Mouse (Mus musculus) forebrain, embryonic 11.5 days (tissue): ENCODE measurements around the gene Rnf217. TPM values are rescaled to one million over a fixed set of nuclear protein-coding genes. Genes with fewer than 3 reads are reported as not detected.

Experiments used
- ATAC-seq: fragments of 200-750 bp; cut with Nextera tagmentation; replicated peaks from 2 replicates; pipeline ENCODE4 v1.8.0; 2017; ENCODE audit warnings: moderate TSS enrichment; ENCODE audit not compliant: low FRiP score
- DNase-seq: peaks from one replicate; pipeline ENCODE4 v3.0.0-alpha.2; 2017; ENCODE audit warnings: low spot score
- H3K27ac ChIP-seq: fragments of 300-500 bp; sonication (generic); 2 replicates; pipeline ENCODE4 v1.5.1; 2014; ENCODE audit warnings: low read depth, low read length
- H3K27me3 ChIP-seq: fragments of 300-500 bp; sonication (generic); 2 replicates; pipeline ENCODE4 v1.6.1; 2014; ENCODE audit warnings: mild to moderate bottlenecking, low read length, mixed read lengths; ENCODE audit not compliant: control insufficient read depth, insufficient read depth
- H3K36me3 ChIP-seq: fragments of 300-500 bp; sonication (generic); 2 replicates; pipeline ENCODE4 v1.6.1; 2014; ENCODE audit warnings: mild to moderate bottlenecking, low read length, moderate library complexity, mixed read lengths; ENCODE audit not compliant: control insufficient read depth, insufficient read depth
- H3K4me1 ChIP-seq: fragments of 300-500 bp; sonication (generic); replicated peaks from 2 replicates; pipeline ENCODE4 v1.6.1; 2014; ENCODE audit warnings: low read length, mixed read lengths; ENCODE audit not compliant: control insufficient read depth, insufficient read depth
- H3K4me2 ChIP-seq: fragments of 300-500 bp; sonication (generic); 2 replicates; pipeline ENCODE4 v1.6.1; 2014; ENCODE audit warnings: low read depth, mild to moderate bottlenecking, low read length, moderate library complexity, mixed read lengths; ENCODE audit not compliant: severe bottlenecking
- H3K4me3 ChIP-seq: fragments of 300-500 bp; sonication (generic); 2 replicates; pipeline ENCODE4 v1.5.1; 2014; ENCODE audit warnings: low read depth, low read length
- H3K9ac ChIP-seq: fragments of 300-500 bp; sonication (generic); 2 replicates; pipeline ENCODE4 v1.6.1; 2014; ENCODE audit warnings: low read length
- H3K9me3 ChIP-seq: fragments of 300-500 bp; sonication (generic); 2 replicates; pipeline ENCODE4 v1.6.1; 2016; ENCODE audit warnings: low read length, mixed read lengths; ENCODE audit not compliant: control insufficient read depth
- WGBS: fragments of 180-500 bp; shearing (Covaris S2); extraction: QIAGEN DNeasy Blood & Tissue Kit; methylation state at CpG from one replicate; pipeline ENCODE4 v1.1.7; 2014; 5-methylcytosine and 5-hydroxymethylcytosine counted together
- polyA plus RNA-seq: library from polyadenylated mRNA; unstranded; fragments of >200 nt; fragmentation: Nextera tagmentation; extraction: Ambion mirVana; gene quantifications from 2 replicates; pipeline ENCODE4 v1.2.1, GENCODE M21; 2014

Gene Rnf217
- polyA plus RNA-seq: 1.2 and 1.4 TPM in 2 replicates

GRCm38 (mm10) chr10:31609066-31609961 lies at the start of gene Rnf217:
Gene Rnf217 (minus strand): TSS chr10:31609184.
- DNase-seq (peak; percentile 85), ATAC-seq (peak; percentile 86)
- Histone ChIP-seq H3K9me3 (no peaks in the 10 kb centered on the region), H3K4me2 (peak within 1 kb of the TSS; percentile 79), H3K27ac (no peak within 1 kb of the TSS), H3K4me1 (peaks cover 7% of the 10 kb centered on the region; the same call in 1 of the 2 replicates), H3K27me3 (no peaks in the 10 kb centered on the region), H3K4me3 (peak within 1 kb of the TSS; percentile 75), H3K36me3 (no peaks in the 10 kb centered on the region), H3K9ac (peak within 1 kb of the TSS; percentile 95)
- under 1% methylated on average over 92 of the region's 106 CpGs for WGBS

DNA sequence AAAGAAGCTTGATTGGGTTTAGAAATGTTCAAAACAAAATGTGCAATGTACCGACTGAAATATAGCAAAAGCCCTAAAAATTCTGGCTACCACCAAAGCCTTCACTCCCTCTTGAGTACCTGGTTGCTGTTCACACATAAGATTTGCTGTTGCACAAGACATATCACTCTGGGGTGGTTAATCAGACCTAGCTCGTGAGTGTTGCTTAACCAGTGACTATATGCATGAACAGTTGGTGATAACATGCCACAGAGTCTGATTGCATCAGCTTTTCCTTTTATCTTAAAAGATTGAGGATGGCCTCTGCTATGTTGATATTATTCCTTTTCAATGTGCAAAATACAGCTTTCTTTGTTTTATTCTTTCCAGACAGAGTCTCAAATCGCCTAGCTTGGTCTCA lies 38.3 kb upstream of the Rnf217 start:
- 82% methylated on average over 3 of the region's 3 CpGs for WGBS
- DNase-seq (no peak), ATAC-seq (no peak)
- Histone ChIP-seq H3K4me3 (no peak overlapping the region), H3K9me3 (no peaks in the 10 kb centered on the region), H3K9ac (no peak overlapping the region), H3K27me3 (no peaks in the 10 kb centered on the region), H3K27ac (no peak overlapping the region), H3K4me2 (no peak overlapping the region), H3K36me3 (no peaks in the 10 kb centered on the region), H3K4me1 (no peaks in the 10 kb centered on the region)

GRCm38 (mm10) chr10:31646083-31646482 lies 37.1 kb upstream of the Rnf217 start:
- Histone ChIP-seq H3K36me3 (no peaks in the 10 kb centered on the region), H3K4me2 (no peak overlapping the region), H3K27me3 (no peaks in the 10 kb centered on the region), H3K9me3 (no peaks in the 10 kb centered on the region), H3K27ac (no peak overlapping the region), H3K4me3 (no peak overlapping the region), H3K4me1 (no peaks in the 10 kb centered on the region), H3K9ac (no peak overlapping the region)
- no peak for DNase-seq
- peak; percentile 61 for ATAC-seq
- WGBS: 33% methylated on average over 1 of the region's 1 CpGs

DNA sequence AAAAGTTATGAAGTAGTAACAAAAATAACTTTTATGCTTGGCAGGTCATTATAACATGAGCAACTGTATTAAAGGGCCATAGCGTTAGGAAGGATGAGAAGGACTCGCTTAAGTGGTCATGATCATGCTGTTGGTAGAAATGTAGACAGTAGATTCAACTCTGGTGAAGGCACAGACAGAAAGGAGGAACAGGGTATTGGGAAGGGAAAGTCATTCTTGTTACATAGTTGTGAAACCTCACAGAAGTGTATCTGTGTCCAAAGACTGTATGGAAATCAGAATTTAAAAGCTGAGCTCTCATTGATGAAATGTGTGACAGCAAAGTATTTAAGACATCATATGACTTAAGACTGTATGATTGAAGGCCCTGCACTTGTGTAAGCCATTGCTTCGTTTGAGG lies 26.1 kb upstream of the Rnf217 start:
- Histone ChIP-seq H3K27ac (no peak overlapping the region), H3K4me3 (no peak overlapping the region), H3K4me1 (no peaks in the 10 kb centered on the region), H3K9me3 (no peaks in the 10 kb centered on the region), H3K9ac (no peak overlapping the region), H3K4me2 (no peak overlapping the region), H3K27me3 (no peaks in the 10 kb centered on the region), H3K36me3 (no peaks in the 10 kb centered on the region)
- no peak for DNase-seq
- 88% methylated on average over 3 of the region's 3 CpGs for WGBS
- ATAC-seq: no peak

- ATAC-seq (no peak), DNase-seq (no peak)
- WGBS: 71% methylated on average over 1 of the region's 1 CpGs
Observed at GRCm38 (mm10) chr10:31632005-31632404, 23.0 kb upstream of the Rnf217 start.

GRCm38 (mm10) chr10:31615355-31615754 lies 6.4 kb upstream of the Rnf217 start:
- Histone ChIP-seq H3K9me3 (no peaks in the 10 kb centered on the region), H3K36me3 (no peaks in the 10 kb centered on the region), H3K4me3 (no peak overlapping the region), H3K27me3 (no peaks in the 10 kb centered on the region), H3K9ac (no peak overlapping the region), H3K4me1 (no peaks in the 10 kb centered on the region), H3K4me2 (no peak overlapping the region), H3K27ac (no peak overlapping the region)
- ATAC-seq: no peak
- 47% methylated on average over 2 of the region's 2 CpGs for WGBS
- no peak for DNase-seq

More at GRCm38 (mm10) chr10:31632005-31632404, 23.0 kb upstream of the Rnf217 start:
- H3K4me1 ChIP-seq: no peaks in the 10 kb centered on the region
- H3K27ac ChIP-seq: no peak overlapping the region
- H3K4me2 ChIP-seq: no peak overlapping the region
- no peak overlapping the region for H3K9ac ChIP-seq
- no peaks in the 10 kb centered on the region for H3K36me3 ChIP-seq
- H3K4me3 ChIP-seq: no peak overlapping the region
- H3K9me3 ChIP-seq: no peaks in the 10 kb centered on the region
- H3K27me3 ChIP-seq: no peaks in the 10 kb centered on the region

DNA sequence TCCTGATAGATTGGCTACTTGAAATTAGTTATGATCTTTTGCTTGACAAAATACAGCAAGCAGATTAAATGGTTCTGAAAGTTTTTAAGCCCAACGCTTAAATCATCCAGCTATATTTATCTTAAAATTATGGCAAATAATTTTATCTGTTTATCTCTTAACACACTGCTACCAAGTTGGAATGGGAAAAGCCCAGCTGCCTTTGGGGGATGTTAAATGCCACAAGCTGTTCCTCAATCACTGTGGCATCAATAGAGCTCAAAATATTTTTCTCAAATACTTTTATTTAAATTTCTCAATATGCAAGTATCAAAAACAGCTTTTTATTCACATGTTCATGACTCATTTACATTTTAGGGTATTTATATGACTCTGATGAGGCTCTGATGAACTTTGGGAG lies 5.1 kb upstream of the Rnf217 start:
- Histone ChIP-seq H3K36me3 (no peaks in the 10 kb centered on the region), H3K9me3 (no peaks in the 10 kb centered on the region), H3K27me3 (no peaks in the 10 kb centered on the region), H3K4me3 (no peak overlapping the region), H3K4me2 (no peak overlapping the region), H3K27ac (no peak overlapping the region), H3K4me1 (no peaks in the 10 kb centered on the region), H3K9ac (no peak overlapping the region)
- ATAC-seq (no peak), DNase-seq (no peak)
- WGBS: 92% methylated on average over 1 of the region's 1 CpGs

DNA sequence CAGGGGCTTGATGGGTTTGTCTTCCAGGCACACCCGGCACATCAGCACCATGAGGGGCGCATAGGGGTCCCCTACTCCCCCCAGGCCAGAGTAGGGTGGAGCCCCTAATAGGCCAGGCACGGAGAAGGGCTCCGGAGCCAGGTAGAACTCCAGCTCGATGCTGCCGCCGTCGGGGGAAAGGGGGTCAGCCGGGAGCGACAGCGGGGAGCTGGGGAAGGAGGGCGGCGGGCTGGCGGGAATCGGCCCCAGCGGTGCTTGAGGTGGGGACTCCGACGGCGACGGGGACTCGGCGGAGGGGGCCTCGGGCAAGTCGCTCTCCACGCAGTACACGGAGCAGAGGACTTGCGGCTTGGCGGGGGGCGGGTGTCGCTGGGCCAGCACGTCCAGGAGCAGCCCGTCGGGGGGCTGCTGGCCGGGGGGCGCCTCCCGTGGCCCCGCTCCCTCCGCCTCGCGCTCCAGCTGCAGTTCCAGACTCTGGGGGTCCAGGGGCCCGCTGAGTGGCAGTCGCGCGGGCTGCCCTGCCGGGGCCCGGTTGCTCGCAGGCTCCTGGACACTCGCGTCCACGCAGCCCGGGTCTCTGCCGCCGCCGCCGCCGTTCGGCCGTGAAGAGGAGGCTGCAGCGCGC lies 431 bp downstream of the Rnf217 start:
- H3K27me3 ChIP-seq: no peaks in the 10 kb centered on the region
- peak overlapping the region; percentile 75 for H3K4me3 ChIP-seq
- H3K4me1 ChIP-seq: peaks cover 7% of the 10 kb centered on the region; the same call in 1 of the 2 replicates
- under 1% methylated on average over 34 of the region's 60 CpGs for WGBS
- DNase-seq: peak; percentile 79
- peak overlapping the region; percentile 79 for H3K4me2 ChIP-seq
- no peak overlapping the region for H3K27ac ChIP-seq
- no peaks in the 10 kb centered on the region for H3K9me3 ChIP-seq
- H3K9ac ChIP-seq: peak overlapping the region; percentile 95
- no peaks in the 10 kb centered on the region for H3K36me3 ChIP-seq
- peak; percentile 58 for ATAC-seq
